Mouse (Mus musculus) layer of hippocampus, adult 8-10 months (tissue): ENCODE measurements at regions not wholly inside any gene's neighbourhood (a gene's known extent, or its start where the extent isn't known, plus 50 kb on each side); places are given as distances from the start of the nearest gene placed in this dataset.

Source experiments
- DNase-seq, 2 experiments: peaks; one replicate each; pipeline ENCODE4 v3.0.0; 2022; ENCODE audit warnings: low spot score in 2 of 2

GRCm38 (mm10) chr5:85403519-85403918, 661.9 kb downstream of the Cenpc1 start:
- no peak for DNase-seq

GRCm38 (mm10) chr5:85360427-85360826, 705.0 kb downstream of the Cenpc1 start:
- no peak for DNase-seq

GRCm38 (mm10) chr5:85346762-85347161, 718.6 kb downstream of the Cenpc1 start:
- peak; percentile 70 to 76 for DNase-seq

- peak; percentile 35 to 42 for DNase-seq
Observed at GRCm38 (mm10) chr5:85346066-85346649, 719.2 kb downstream of the Cenpc1 start.

- no peak for DNase-seq
Observed at GRCm38 (mm10) chr5:85341383-85341782, 724.0 kb downstream of the Cenpc1 start.

GRCm38 (mm10) chr5:85337643-85338458, 727.5 kb downstream of the Cenpc1 start:
- no peak for DNase-seq

GRCm38 (mm10) chr5:85336944-85337343, 728.4 kb downstream of the Cenpc1 start:
- no peak for DNase-seq
